Mouse (Mus musculus): Measurements from ENCODE around the gene Fap. TPM values are rescaled to one million over a fixed set of nuclear protein-coding genes. Genes with fewer than 3 reads are reported as not detected.

The Fap gene
- polyA plus RNA-seq, 1 experiment from 2014 or later, result 0.54 TPM

DNA sequence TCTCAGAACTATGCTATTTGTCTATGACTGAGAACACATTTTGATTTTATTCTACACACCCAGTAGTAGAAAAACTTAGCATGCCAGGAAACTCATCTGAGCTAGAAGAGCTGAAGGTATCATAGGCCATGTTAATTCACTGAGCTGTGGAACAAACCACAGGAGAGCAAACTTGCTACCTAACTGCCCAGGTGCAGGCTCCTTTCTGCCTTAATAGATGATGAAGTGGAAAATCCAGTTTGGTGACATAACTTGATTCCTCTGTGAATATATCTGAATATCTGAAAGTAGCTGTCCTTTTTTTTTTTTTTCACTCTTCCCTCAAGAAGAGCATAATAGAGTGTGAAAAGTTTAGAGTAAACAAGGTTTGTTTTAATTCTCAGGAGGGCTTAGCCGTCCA, 42.8 kb downstream of the Fap start:
- Histone ChIP-seq H3K4me1 (replicated peaks) (0 out of 2 replicates have a peak, but pooled peaks cover 2% of the 10 kb centered on the region), H3K9me3 (replicated peaks) (no peaks in the 10 kb centered on the region), H3K27me3 (no peaks in the 10 kb centered on the region), H3K4me2 (no peak overlapping the region), H3K27ac (replicated peaks) (no peak overlapping the region), H3K4me3 (replicated peaks) (no peak overlapping the region), H3K9ac (no peak overlapping the region), H3K36me3 (replicated peaks) (no peaks in the 10 kb centered on the region)
- ATAC-seq (ENCODE audit: insufficient read depth), result no peak
- WGBS (ENCODE audit: insufficient replicate concordance), result 54% methylated on average over 1 of the region's 1 CpGs

DNA sequence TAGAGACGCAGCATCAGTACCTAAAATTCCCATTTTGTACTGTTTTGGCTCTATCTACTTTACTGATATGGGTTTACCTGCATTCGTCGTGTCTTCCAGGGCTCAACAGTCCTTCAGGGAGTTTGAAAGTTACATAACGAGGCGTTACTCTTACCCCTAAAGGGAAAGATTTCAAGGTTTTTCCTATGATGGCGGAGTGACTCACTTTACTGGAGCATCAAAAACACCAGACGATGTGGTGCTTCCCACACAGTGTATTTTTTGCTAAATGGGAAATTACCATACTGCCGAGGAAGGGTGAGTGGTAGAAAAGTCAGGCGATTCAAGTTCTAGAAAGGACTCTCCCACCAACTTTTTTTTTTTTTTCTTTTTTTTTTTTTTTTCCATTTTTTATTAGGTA, 47.5 kb downstream of the Fap start:
- no peaks in the 10 kb centered on the region for H3K9me3 ChIP-seq (replicated peaks)
- H3K4me2 ChIP-seq, result no peak overlapping the region
- H3K4me1 ChIP-seq (replicated peaks), result 0 out of 2 replicates have a peak, but pooled peaks cover 2% of the 10 kb centered on the region
- no peaks in the 10 kb centered on the region for H3K27me3 ChIP-seq
- WGBS (ENCODE audit: insufficient replicate concordance), result 73% methylated on average over 9 of the region's 9 CpGs
- H3K4me3 ChIP-seq (replicated peaks), result no peak overlapping the region
- H3K36me3 ChIP-seq (replicated peaks), result no peaks in the 10 kb centered on the region
- no peak for ATAC-seq (ENCODE audit: insufficient read depth)
- no peak overlapping the region for H3K9ac ChIP-seq
- H3K27ac ChIP-seq (replicated peaks), result no peak overlapping the region

DNA sequence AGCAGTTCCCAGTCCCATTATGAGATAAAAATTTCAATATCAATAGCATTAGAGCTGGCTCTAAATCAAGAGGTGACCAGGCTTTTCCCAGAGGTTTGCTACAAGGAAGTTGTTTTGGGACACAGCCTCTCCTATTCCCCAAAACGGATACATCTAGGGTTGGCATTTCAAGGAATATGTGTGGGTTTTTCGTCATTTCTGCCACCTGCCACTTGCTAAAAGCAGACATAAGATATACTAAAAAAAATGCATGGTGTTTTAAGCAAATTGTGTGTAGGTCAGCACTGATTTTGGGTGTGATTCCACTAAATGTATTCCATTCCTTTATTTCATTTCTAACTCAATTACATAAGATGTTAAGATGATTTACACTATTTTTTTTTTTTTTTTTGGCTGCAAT, 56.1 kb downstream of the Fap start:
- 57% methylated on average over 2 of the region's 2 CpGs for WGBS (ENCODE audit: insufficient replicate concordance)

DNA sequence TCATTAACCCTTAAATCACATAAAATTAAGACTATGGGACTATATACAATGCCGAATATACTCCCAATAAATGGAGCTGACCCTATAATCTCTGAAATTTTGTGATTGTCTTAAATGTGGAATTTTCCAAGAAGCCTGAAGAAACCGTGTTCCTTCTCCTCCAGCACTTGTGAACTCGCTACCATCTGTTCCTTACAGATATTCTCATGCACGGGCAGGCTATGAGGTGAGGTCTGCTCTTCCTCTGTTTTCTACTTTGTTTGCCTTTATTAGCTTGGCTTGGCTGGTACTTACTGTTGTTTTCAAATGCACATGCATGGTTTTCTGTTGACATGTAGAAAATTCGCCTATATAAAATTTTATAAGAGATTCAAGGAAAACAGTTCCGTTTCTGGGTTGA, 59.4 kb downstream of the Fap start:
- H3K4me1 ChIP-seq (replicated peaks), result no peaks in the 10 kb centered on the region
- ATAC-seq (ENCODE audit: insufficient read depth), result no peak
- no peaks in the 10 kb centered on the region for H3K36me3 ChIP-seq (replicated peaks)
- H3K27me3 ChIP-seq, result no peaks in the 10 kb centered on the region
- 59% methylated on average over 6 of the region's 6 CpGs for WGBS (ENCODE audit: insufficient replicate concordance)
- H3K9ac ChIP-seq, result no peak overlapping the region
- no peaks in the 10 kb centered on the region for H3K9me3 ChIP-seq (replicated peaks)
- H3K4me3 ChIP-seq (replicated peaks), result no peak overlapping the region
- no peak overlapping the region for H3K27ac ChIP-seq (replicated peaks)
- no peak overlapping the region for H3K4me2 ChIP-seq

More for the DNA sequence above, 56.1 kb downstream of the Fap start:
- H3K27me3 ChIP-seq, result no peaks in the 10 kb centered on the region
- no peaks in the 10 kb centered on the region for H3K9me3 ChIP-seq (replicated peaks)
- no peak overlapping the region for H3K27ac ChIP-seq (replicated peaks)
- no peak overlapping the region for H3K4me2 ChIP-seq
- no peaks in the 10 kb centered on the region for H3K4me1 ChIP-seq (replicated peaks)
- H3K9ac ChIP-seq, result no peak overlapping the region
- no peak for ATAC-seq (ENCODE audit: insufficient read depth)
- H3K36me3 ChIP-seq (replicated peaks), result no peaks in the 10 kb centered on the region
- no peak overlapping the region for H3K4me3 ChIP-seq (replicated peaks)

DNA sequence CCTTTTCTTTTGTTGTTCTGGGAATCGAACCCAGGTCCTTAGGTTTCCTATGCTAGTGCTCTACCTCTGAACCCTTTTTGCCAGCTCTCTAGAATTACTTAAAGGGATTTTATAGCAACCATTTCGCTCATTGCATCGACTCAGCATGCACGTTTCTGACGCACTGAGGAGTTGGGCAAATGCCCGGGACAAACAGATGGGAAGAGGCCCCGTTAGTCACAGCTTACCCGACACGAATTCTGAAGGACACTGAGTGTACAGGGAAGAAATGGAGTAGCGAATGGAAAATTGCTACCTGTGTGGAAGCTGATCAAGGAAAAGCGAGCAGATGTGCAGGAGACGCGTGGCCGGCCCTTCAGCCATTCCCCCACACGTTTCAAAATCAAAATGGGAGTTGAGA, 60.4 kb downstream of the Fap start:
- no peaks in the 10 kb centered on the region for H3K36me3 ChIP-seq (replicated peaks)
- no peak for ATAC-seq (ENCODE audit: insufficient read depth)
- no peak overlapping the region for H3K4me3 ChIP-seq (replicated peaks)
- no peaks in the 10 kb centered on the region for H3K4me1 ChIP-seq (replicated peaks)
- no peak overlapping the region for H3K4me2 ChIP-seq
- no peak overlapping the region for H3K9ac ChIP-seq
- H3K9me3 ChIP-seq (replicated peaks), result no peaks in the 10 kb centered on the region
- 73% methylated on average over 15 of the region's 15 CpGs for WGBS (ENCODE audit: insufficient replicate concordance)
- H3K27ac ChIP-seq (replicated peaks), result no peak overlapping the region
- no peaks in the 10 kb centered on the region for H3K27me3 ChIP-seq

DNA sequence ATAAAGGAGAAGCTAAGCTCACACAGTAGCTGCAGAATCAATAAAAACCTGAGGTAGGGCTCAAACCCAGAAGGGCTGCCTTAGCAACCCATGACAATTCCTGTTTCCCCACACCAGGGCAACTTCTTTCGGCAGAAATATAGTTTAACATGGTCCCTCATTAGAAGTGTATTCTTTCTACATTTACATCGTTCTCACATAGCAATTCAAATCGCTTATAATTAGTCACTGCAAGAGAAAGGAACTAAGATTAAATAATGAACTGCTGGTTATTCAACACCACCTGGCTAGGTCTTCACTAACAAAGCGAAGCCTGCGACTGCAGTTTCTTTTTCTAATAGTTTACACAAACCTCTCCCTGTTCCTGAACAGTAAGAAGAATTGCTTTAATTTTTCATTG, 66.7 kb downstream of the Fap start:
- H3K9me3 ChIP-seq (replicated peaks), result no peaks in the 10 kb centered on the region
- H3K27me3 ChIP-seq, result no peaks in the 10 kb centered on the region
- H3K4me2 ChIP-seq, result no peak overlapping the region
- no peak overlapping the region for H3K4me3 ChIP-seq (replicated peaks)
- no peaks in the 10 kb centered on the region for H3K4me1 ChIP-seq (replicated peaks)
- ATAC-seq (ENCODE audit: insufficient read depth), result no peak
- H3K9ac ChIP-seq, result no peak overlapping the region
- H3K27ac ChIP-seq (replicated peaks), result no peak overlapping the region
- 70% methylated on average over 5 of the region's 5 CpGs for WGBS (ENCODE audit: insufficient replicate concordance)
- H3K36me3 ChIP-seq (replicated peaks), result no peaks in the 10 kb centered on the region

DNA sequence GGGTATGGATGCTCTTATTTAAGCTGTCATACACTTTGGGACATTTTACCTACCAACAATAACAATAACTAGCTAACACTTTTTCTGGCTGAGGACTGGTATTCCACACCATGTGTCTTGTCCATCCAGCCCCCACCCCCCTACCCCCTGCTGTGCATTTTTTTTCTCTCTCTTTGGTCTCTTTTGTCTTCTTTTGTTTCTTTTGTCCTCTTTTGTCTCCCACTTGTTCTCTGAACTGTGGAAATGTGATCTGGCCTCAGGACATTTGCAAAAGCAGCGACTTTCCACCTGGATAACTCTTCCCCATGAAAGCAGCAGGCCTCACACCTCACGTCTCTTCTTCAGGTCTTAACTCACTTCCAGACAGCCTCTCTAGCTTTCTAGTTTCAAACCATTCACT, 67.4 kb downstream of the Fap start:
- no peak for ATAC-seq (ENCODE audit: insufficient read depth)
- no peaks in the 10 kb centered on the region for H3K27me3 ChIP-seq
- H3K36me3 ChIP-seq (replicated peaks), result no peaks in the 10 kb centered on the region
- no peak overlapping the region for H3K27ac ChIP-seq (replicated peaks)
- H3K9ac ChIP-seq, result no peak overlapping the region
- H3K4me2 ChIP-seq, result no peak overlapping the region
- H3K9me3 ChIP-seq (replicated peaks), result no peaks in the 10 kb centered on the region
- no peak overlapping the region for H3K4me3 ChIP-seq (replicated peaks)
- 64% methylated on average over 2 of the region's 2 CpGs for WGBS (ENCODE audit: insufficient replicate concordance)
- no peaks in the 10 kb centered on the region for H3K4me1 ChIP-seq (replicated peaks)

DNA sequence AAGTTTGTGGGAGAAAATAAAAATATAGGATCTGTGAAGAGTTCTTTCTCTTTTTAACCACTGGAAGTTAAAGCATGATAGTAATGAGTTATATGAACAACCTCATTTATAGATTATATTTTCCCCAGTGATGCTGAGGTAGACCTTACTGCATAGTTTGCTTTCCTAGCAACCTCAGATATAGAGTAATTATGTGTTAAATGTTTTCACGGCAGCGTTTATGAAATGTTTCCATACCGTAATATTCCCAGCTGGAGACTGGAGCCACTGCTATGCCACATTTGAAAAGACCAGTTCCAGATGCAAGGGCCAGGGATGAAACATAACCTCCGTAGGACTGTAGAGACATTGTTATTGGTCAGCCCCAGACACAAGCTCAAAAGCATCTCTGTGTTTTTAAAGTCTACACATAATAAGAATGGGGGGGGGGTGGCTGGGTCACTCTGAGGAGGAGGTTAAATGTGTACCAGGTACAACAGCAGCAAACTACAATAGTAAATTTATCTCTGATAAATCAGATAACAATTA, 69.5 kb downstream of the Fap start:
- H3K4me1 ChIP-seq (replicated peaks), result no peaks in the 10 kb centered on the region
- ATAC-seq (ENCODE audit: insufficient read depth), result no peak
- 69% methylated on average over 4 of the region's 4 CpGs for WGBS (ENCODE audit: insufficient replicate concordance)
- H3K36me3 ChIP-seq (replicated peaks), result no peaks in the 10 kb centered on the region
- no peaks in the 10 kb centered on the region for H3K27me3 ChIP-seq
- H3K4me3 ChIP-seq (replicated peaks), result no peak overlapping the region
- H3K9me3 ChIP-seq (replicated peaks), result no peaks in the 10 kb centered on the region
- no peak overlapping the region for H3K27ac ChIP-seq (replicated peaks)
- no peak overlapping the region for H3K4me2 ChIP-seq
- H3K9ac ChIP-seq, result no peak overlapping the region

DNA sequence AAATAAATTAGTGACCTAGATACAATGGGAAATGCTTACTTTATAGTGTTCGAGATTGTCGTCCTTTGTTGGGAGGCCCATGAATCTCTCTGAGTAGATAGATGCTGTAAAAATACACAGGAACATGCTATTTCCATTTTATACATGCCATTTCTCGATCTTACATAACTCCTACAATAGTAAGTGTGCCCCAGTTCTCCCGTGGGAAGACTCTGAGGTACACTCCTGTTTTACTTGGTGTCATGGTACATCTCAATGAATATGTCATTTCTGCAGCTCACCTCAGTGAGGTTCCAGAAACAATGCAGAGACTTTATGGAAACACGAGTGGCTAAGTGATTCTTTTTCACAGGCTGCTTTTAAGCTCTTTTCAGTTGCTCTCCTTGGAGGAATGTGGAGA, 70.5 kb downstream of the Fap start:
- H3K27me3 ChIP-seq, result no peaks in the 10 kb centered on the region
- WGBS (ENCODE audit: insufficient replicate concordance), result 61% methylated on average over 5 of the region's 5 CpGs
- H3K4me2 ChIP-seq, result no peak overlapping the region
- no peaks in the 10 kb centered on the region for H3K4me1 ChIP-seq (replicated peaks)
- H3K36me3 ChIP-seq (replicated peaks), result no peaks in the 10 kb centered on the region
- no peak for ATAC-seq (ENCODE audit: insufficient read depth)
- no peak overlapping the region for H3K27ac ChIP-seq (replicated peaks)
- no peak overlapping the region for H3K9ac ChIP-seq
- H3K9me3 ChIP-seq (replicated peaks), result no peaks in the 10 kb centered on the region
- H3K4me3 ChIP-seq (replicated peaks), result no peak overlapping the region

DNA sequence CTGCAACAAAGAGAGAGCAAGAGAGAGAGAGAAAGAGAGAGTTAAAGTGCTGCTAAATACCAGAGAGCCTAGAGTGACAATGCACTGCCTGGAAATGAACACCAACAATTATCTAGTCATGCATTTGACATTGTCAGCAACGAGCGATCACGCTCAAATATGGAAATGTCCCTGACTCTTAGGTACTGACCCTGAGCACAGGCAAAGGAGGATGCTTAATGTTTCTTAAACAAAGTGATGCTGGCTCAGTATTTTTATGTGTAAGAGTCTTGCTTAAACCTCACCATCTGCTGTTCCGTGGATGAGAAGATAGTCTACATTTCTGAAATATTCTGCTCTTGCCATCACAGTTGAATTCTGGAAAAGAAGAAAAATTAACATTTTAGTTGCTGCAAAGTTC, 71.4 kb downstream of the Fap start:
- H3K4me3 ChIP-seq (replicated peaks), result no peak overlapping the region
- H3K4me2 ChIP-seq, result no peak overlapping the region
- no peak for ATAC-seq (ENCODE audit: insufficient read depth)
- H3K4me1 ChIP-seq (replicated peaks), result no peaks in the 10 kb centered on the region
- no peaks in the 10 kb centered on the region for H3K36me3 ChIP-seq (replicated peaks)
- WGBS (ENCODE audit: insufficient replicate concordance), result 78% methylated on average over 4 of the region's 4 CpGs
- H3K27ac ChIP-seq (replicated peaks), result no peak overlapping the region
- no peaks in the 10 kb centered on the region for H3K27me3 ChIP-seq
- H3K9me3 ChIP-seq (replicated peaks), result no peaks in the 10 kb centered on the region
- no peak overlapping the region for H3K9ac ChIP-seq

DNA sequence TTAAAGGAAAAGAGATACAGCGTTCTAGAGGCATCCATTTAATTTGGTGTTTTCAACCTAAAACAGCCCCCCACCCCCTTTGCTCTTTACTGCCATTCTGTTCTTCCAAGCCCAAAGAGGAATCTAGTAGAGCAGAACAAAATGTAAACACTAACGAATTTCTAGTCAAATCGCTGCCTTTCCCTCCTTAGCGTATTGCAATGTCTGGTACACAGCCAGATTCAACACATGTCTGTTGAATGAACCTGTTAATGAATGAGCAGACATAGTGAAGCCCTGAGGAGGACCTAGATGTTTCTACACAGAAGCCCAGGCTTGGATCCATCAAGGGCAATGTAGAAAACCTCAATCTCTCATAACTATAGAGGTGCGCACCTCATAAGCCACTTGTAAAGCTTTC, 75.1 kb downstream of the Fap start:
- Histone ChIP-seq H3K27me3 (no peaks in the 10 kb centered on the region), H3K4me1 (replicated peaks) (no peaks in the 10 kb centered on the region), H3K9me3 (replicated peaks) (no peaks in the 10 kb centered on the region), H3K27ac (replicated peaks) (no peak overlapping the region), H3K9ac (no peak overlapping the region), H3K4me3 (replicated peaks) (no peak overlapping the region), H3K36me3 (replicated peaks) (no peaks in the 10 kb centered on the region), H3K4me2 (no peak overlapping the region)
- WGBS (ENCODE audit: insufficient replicate concordance), result 73% methylated on average over 5 of the region's 5 CpGs
- no peak for ATAC-seq (ENCODE audit: insufficient read depth)

DNA sequence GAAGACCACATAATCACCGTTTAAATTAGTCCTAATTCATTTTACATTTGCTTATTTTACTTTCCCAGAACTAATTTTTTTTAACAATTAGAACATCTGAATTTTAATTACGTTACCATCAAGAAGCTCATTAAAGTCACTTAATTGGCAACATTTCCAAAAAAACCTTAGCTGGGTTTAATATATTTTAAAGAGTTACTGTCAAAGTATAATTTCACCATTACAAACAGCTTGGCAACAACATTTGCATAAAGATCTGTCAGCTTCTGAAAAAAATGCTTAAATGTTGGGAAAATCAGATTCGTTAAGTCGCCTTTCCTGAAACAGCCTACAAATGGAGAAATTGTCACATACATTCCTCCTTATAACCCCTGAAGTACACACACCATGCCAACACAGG, 75.8 kb downstream of the Fap start:
- H3K4me1 ChIP-seq (replicated peaks), result no peaks in the 10 kb centered on the region
- H3K9ac ChIP-seq, result no peak overlapping the region
- H3K36me3 ChIP-seq (replicated peaks), result no peaks in the 10 kb centered on the region
- no peak overlapping the region for H3K4me3 ChIP-seq (replicated peaks)
- H3K4me2 ChIP-seq, result no peak overlapping the region
- no peaks in the 10 kb centered on the region for H3K27me3 ChIP-seq
- no peak for ATAC-seq (ENCODE audit: insufficient read depth)
- H3K27ac ChIP-seq (replicated peaks), result no peak overlapping the region
- WGBS (ENCODE audit: insufficient replicate concordance), result 71% methylated on average over 4 of the region's 4 CpGs
- H3K9me3 ChIP-seq (replicated peaks), result no peaks in the 10 kb centered on the region

Data from liver, embryonic 15.5 days (tissue).